Mouse (Mus musculus): ENCODE measurements around the gene Olfr68. TPM values are rescaled to one million over a fixed set of nuclear protein-coding genes. Genes with fewer than 3 reads are reported as not detected.
"Not testable (repeated sequence)": the region's sequence is repeated elsewhere in the genome, so short reads cannot be mapped to it uniquely, and the experiment has no call there.

Olfr68 gene
- total and polyA plus RNA-seq, 2 experiments from 2014 or later, result not detected

DNA sequence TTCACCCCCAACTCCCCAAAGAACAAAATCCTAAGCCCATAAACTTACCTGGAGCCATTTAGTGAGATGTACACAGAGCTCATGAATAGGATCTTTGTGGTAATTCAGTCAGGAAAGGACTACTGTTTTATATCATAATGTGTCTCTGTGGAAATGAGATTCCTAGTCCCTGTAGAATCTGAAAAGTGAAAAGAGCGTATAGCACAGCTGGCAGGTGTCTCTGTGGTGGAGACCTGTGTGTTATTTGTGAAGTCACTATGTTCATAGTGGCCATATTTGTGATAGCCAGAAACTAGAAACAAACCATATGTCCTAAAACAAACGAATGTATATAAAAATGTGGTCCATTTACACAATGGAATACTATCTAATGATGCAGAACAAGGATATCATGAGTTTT, 8.0 kb downstream of the Olfr68 start, which contains the start of gene Olfr69:
Gene Olfr69 (minus strand): TSS at position 101 of the 400 bp plus-strand sequence.
- no peaks in the 10 kb centered on the region for H3K27me3 ChIP-seq (ENCODE audit: insufficient read depth, low read length)
- ATAC-seq (ENCODE audit: low FRiP score) (no peak), DNase-seq (ENCODE audit: low spot score) (no peak)
- no peak within 1 kb of the TSS for H3K27ac ChIP-seq (ENCODE audit: low read depth, low read length)
- WGBS, result 74% methylated on average over 2 of the region's 2 CpGs
- no peak within 1 kb of the TSS for H3K9ac ChIP-seq (replicated peaks; ENCODE audit: low read length, poor library complexity, severe bottlenecking)
- no peaks in the 10 kb centered on the region for H3K36me3 ChIP-seq (ENCODE audit: insufficient read depth, low read length)
- H3K9me3 ChIP-seq (ENCODE audit: low read length), result no peaks in the 10 kb centered on the region
- no peaks in the 10 kb centered on the region for H3K4me1 ChIP-seq (ENCODE audit: insufficient read depth, low read length)
- H3K4me2 ChIP-seq (ENCODE audit: low read depth, low read length, poor library complexity, severe bottlenecking), result no peak within 1 kb of the TSS
- TF ChIP-seq CTCF (IDR thresholded peaks at IDR 0.05), result no peak
- H3K4me3 ChIP-seq (ENCODE audit: low read depth, low read length), result no peak within 1 kb of the TSS

DNA sequence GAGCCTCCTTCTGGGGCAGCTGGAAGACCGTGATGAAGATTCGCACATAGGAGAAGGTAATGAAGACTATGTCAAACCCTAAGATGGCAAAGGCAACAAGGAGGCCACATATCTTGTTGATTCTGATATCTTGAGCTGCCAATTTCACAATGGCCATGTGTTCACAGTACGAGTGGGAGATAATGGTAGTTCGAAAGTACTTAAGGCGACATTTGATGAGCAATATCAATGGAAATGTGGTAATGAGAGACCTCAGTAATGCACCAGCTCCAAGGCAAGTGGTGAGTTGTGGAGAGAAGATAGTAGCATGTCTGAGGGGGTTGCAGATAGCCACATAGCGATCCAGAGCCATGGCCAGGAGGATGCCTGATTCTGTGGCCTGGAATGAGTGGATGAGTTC, 11.8 kb downstream of the Olfr68 start:
- not testable (repeated sequence) for H3K36me3 ChIP-seq (ENCODE audit: insufficient read depth, low read length); DNase-seq (ENCODE audit: low spot score); H3K27me3 ChIP-seq (ENCODE audit: insufficient read depth, low read length); H3K27ac ChIP-seq (ENCODE audit: low read depth, low read length); H3K4me1 ChIP-seq (ENCODE audit: insufficient read depth, low read length); H3K4me3 ChIP-seq (ENCODE audit: low read depth, low read length); H3K9ac ChIP-seq (replicated peaks; ENCODE audit: low read length, poor library complexity, severe bottlenecking); H3K9me3 ChIP-seq (ENCODE audit: low read length); H3K4me2 ChIP-seq (ENCODE audit: low read depth, low read length, poor library complexity, severe bottlenecking); ATAC-seq (ENCODE audit: low FRiP score)
- 86% methylated on average over 5 of the region's 6 CpGs for WGBS

GRCm38 (mm10) chr7:103762212-103762611, 17.3 kb downstream of the Olfr68 start:
- H3K27me3 ChIP-seq (ENCODE audit: insufficient read depth, low read length); H3K36me3 ChIP-seq (ENCODE audit: insufficient read depth, low read length); DNase-seq (ENCODE audit: low spot score); H3K27ac ChIP-seq (ENCODE audit: low read depth, low read length); H3K9ac ChIP-seq (replicated peaks; ENCODE audit: low read length, poor library complexity, severe bottlenecking); H3K4me2 ChIP-seq (ENCODE audit: low read depth, low read length, poor library complexity, severe bottlenecking); H3K4me1 ChIP-seq (ENCODE audit: insufficient read depth, low read length); ATAC-seq (ENCODE audit: low FRiP score); H3K4me3 ChIP-seq (ENCODE audit: low read depth, low read length); H3K9me3 ChIP-seq (ENCODE audit: low read length): not testable (repeated sequence)
- WGBS, result 92% methylated on average over 6 of the region's 6 CpGs

- H3K4me2 ChIP-seq (ENCODE audit: low read depth, low read length, poor library complexity, severe bottlenecking), result no peak within 1 kb of the TSS
- H3K4me3 ChIP-seq (ENCODE audit: low read depth, low read length), result no peak within 1 kb of the TSS
- TF ChIP-seq CTCF (IDR thresholded peaks at IDR 0.05), result no peak
- no peak for ATAC-seq (ENCODE audit: low FRiP score)
- H3K36me3 ChIP-seq (ENCODE audit: insufficient read depth, low read length), result no peaks in the 10 kb centered on the region
- no peak for DNase-seq (ENCODE audit: low spot score)
- H3K9me3 ChIP-seq (ENCODE audit: low read length), result no peaks in the 10 kb centered on the region
- H3K4me1 ChIP-seq (ENCODE audit: insufficient read depth, low read length), result no peaks in the 10 kb centered on the region
- WGBS, result 43% methylated on average over 2 of the region's 2 CpGs
- no peak within 1 kb of the TSS for H3K9ac ChIP-seq (replicated peaks; ENCODE audit: low read length, poor library complexity, severe bottlenecking)
- H3K27me3 ChIP-seq (ENCODE audit: insufficient read depth, low read length), result no peaks in the 10 kb centered on the region
- no peak within 1 kb of the TSS for H3K27ac ChIP-seq (ENCODE audit: low read depth, low read length)
Measured at GRCm38 (mm10) chr7:103757233-103757632, 22.3 kb downstream of the Olfr68 start, which contains the start of gene Olfr630. Olfr630 (minus strand) TSS chr7:103757333.

DNA sequence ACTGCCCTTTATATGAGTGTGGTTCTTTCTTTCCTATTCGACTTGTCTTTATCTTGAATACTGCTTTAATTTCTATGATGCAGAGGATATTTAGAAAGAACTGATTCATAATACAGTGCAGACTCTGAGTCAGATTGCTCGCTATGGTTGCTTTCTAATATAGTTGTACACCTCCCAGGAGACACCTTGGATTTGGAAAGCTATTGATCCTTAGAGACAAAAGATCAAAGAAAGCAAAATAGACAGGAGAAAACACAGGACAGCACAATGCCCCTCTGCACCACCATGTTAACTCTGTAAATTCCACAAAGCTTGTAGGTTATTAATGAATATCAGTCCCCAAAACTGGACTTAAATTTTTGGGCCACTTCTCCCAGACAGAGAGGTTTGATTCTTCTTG, 34.7 kb downstream of the Olfr68 start, which contains the start of gene Olfr629:
Gene Olfr629 (minus strand): TSS at position 101 of the 400 bp plus-strand sequence.
- TF ChIP-seq CTCF (IDR thresholded peaks at IDR 0.05), result no peak
- no peaks in the 10 kb centered on the region for H3K9me3 ChIP-seq (ENCODE audit: low read length)
- 70% methylated on average over 2 of the region's 2 CpGs for WGBS
- no peaks in the 10 kb centered on the region for H3K27me3 ChIP-seq (ENCODE audit: insufficient read depth, low read length)
- no peak within 1 kb of the TSS for H3K27ac ChIP-seq (ENCODE audit: low read depth, low read length)
- no peak within 1 kb of the TSS for H3K9ac ChIP-seq (replicated peaks; ENCODE audit: low read length, poor library complexity, severe bottlenecking)
- H3K4me3 ChIP-seq (ENCODE audit: low read depth, low read length), result no peak within 1 kb of the TSS
- no peaks in the 10 kb centered on the region for H3K36me3 ChIP-seq (ENCODE audit: insufficient read depth, low read length)
- H3K4me2 ChIP-seq (ENCODE audit: low read depth, low read length, poor library complexity, severe bottlenecking), result no peak within 1 kb of the TSS
- DNase-seq (ENCODE audit: low spot score) (no peak), ATAC-seq (ENCODE audit: low FRiP score) (no peak)
- no peaks in the 10 kb centered on the region for H3K4me1 ChIP-seq (ENCODE audit: insufficient read depth, low read length)

DNA sequence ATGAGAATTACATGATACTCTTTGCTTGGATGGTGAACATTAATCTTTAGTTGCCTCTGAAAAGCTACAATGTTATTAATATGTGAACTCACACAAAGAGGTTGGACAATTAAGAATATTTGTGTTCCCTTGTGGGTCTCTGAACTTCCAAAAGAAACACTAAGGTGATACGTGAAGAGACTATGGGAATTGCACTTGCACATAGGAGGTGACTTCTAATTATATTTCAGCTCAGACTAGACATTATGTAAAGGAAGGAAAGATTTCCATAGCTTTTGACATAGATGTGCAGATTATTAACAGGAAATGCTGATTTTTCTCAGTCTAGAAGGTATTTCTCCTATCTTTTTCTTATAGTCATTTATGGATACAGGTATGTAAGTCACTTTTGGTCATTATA, 49.4 kb downstream of the Olfr68 start, which contains the start of gene Olfr628:
Gene Olfr628 (plus strand): TSS at position 301 of the 400 bp plus-strand sequence.
- WGBS, result 87% methylated on average over 1 of the region's 1 CpGs

More for the DNA sequence above, 49.4 kb downstream of the Olfr68 start, which contains the start of gene Olfr628:
- no peak for TF ChIP-seq CTCF (IDR thresholded peaks at IDR 0.05)
- DNase-seq (ENCODE audit: low spot score), result no peak
- no peak for ATAC-seq (ENCODE audit: low FRiP score)
- Histone ChIP-seq H3K36me3 (ENCODE audit: insufficient read depth, low read length) (no peaks in the 10 kb centered on the region), H3K27ac (ENCODE audit: low read depth, low read length) (no peak within 1 kb of the TSS), H3K9ac (replicated peaks; ENCODE audit: low read length, poor library complexity, severe bottlenecking) (no peak within 1 kb of the TSS), H3K9me3 (ENCODE audit: low read length) (no peaks in the 10 kb centered on the region), H3K4me3 (ENCODE audit: low read depth, low read length) (no peak within 1 kb of the TSS), H3K4me2 (ENCODE audit: low read depth, low read length, poor library complexity, severe bottlenecking) (no peak within 1 kb of the TSS), H3K4me1 (ENCODE audit: insufficient read depth, low read length) (no peaks in the 10 kb centered on the region), H3K27me3 (ENCODE audit: insufficient read depth, low read length) (no peaks in the 10 kb centered on the region)

Other genes starting within 250 kb of the Olfr68 start
Only the 30 nearest of the 33 such genes appear.
- not detected in 2 replicates for gene Olfr613, start 231.6 kb downstream of the Olfr68 start, total RNA-seq (2014; rRNA removed)
- gene Olfr613, start 231.6 kb downstream of the Olfr68 start, polyA plus RNA-seq (2015; fragmentation: Nextera tagmentation; extraction: Ambion mirVana), result not detected in 2 replicates
- gene Olfr615, start 223.6 kb downstream of the Olfr68 start, total RNA-seq (2014; rRNA removed), result not detected in 2 replicates
- not detected in 2 replicates for gene Olfr615, start 223.6 kb downstream of the Olfr68 start, polyA plus RNA-seq (2015; fragmentation: Nextera tagmentation; extraction: Ambion mirVana)
- not detected in 2 replicates for gene Olfr616, start 210.6 kb downstream of the Olfr68 start, total RNA-seq (2014; rRNA removed)
- gene Olfr616, start 210.6 kb downstream of the Olfr68 start, polyA plus RNA-seq (2015; fragmentation: Nextera tagmentation; extraction: Ambion mirVana), result not detected in 2 replicates
- gene Olfr617, start 206.6 kb downstream of the Olfr68 start, total RNA-seq (2014; rRNA removed), result not detected in 2 replicates
- gene Olfr617, start 206.6 kb downstream of the Olfr68 start, polyA plus RNA-seq (2015; fragmentation: Nextera tagmentation; extraction: Ambion mirVana), result not detected in 2 replicates
- gene Olfr618, start 189.6 kb downstream of the Olfr68 start, total RNA-seq (2014; rRNA removed), result not detected in 2 replicates
- gene Olfr618, start 189.6 kb downstream of the Olfr68 start, polyA plus RNA-seq (2015; fragmentation: Nextera tagmentation; extraction: Ambion mirVana), result not detected in 2 replicates
- gene Olfr619, start 179.1 kb downstream of the Olfr68 start, total RNA-seq (2014; rRNA removed), result not detected in 2 replicates
- not detected in 2 replicates for gene Olfr619, start 179.1 kb downstream of the Olfr68 start, polyA plus RNA-seq (2015; fragmentation: Nextera tagmentation; extraction: Ambion mirVana)
- not detected in 2 replicates for gene Olfr620, start 167.2 kb downstream of the Olfr68 start, total RNA-seq (2014; rRNA removed)
- not detected in 2 replicates for gene Olfr620, start 167.2 kb downstream of the Olfr68 start, polyA plus RNA-seq (2015; fragmentation: Nextera tagmentation; extraction: Ambion mirVana)
- not detected in 2 replicates for gene Olfr622, start 137.0 kb downstream of the Olfr68 start, total RNA-seq (2014; rRNA removed)
- not detected in 2 replicates for gene Olfr622, start 137.0 kb downstream of the Olfr68 start, polyA plus RNA-seq (2015; fragmentation: Nextera tagmentation; extraction: Ambion mirVana)
- not detected in 2 replicates for gene Olfr623, start 116.0 kb downstream of the Olfr68 start, total RNA-seq (2014; rRNA removed)
- gene Olfr623, start 116.0 kb downstream of the Olfr68 start, polyA plus RNA-seq (2015; fragmentation: Nextera tagmentation; extraction: Ambion mirVana), result not detected in 2 replicates
- not detected in 2 replicates for gene Olfr624, start 108.5 kb downstream of the Olfr68 start, total RNA-seq (2014; rRNA removed)
- gene Olfr624, start 108.5 kb downstream of the Olfr68 start, polyA plus RNA-seq (2015; fragmentation: Nextera tagmentation; extraction: Ambion mirVana), result not detected in 2 replicates
- gene Olfr625-ps1, start 97.0 kb downstream of the Olfr68 start, total RNA-seq (2014; rRNA removed), result not detected in 2 replicates
- gene Olfr625-ps1, start 97.0 kb downstream of the Olfr68 start, polyA plus RNA-seq (2015; fragmentation: Nextera tagmentation; extraction: Ambion mirVana), result not detected in 2 replicates
- gene Olfr243, start 65.0 kb downstream of the Olfr68 start, total RNA-seq (2014; rRNA removed), result not detected in 2 replicates
- gene Olfr243, start 65.0 kb downstream of the Olfr68 start, polyA plus RNA-seq (2015; fragmentation: Nextera tagmentation; extraction: Ambion mirVana), result not detected in 2 replicates
- not detected in 2 replicates for gene Olfr628, start 49.3 kb downstream of the Olfr68 start, total RNA-seq (2014; rRNA removed)
- gene Olfr628, start 49.3 kb downstream of the Olfr68 start, polyA plus RNA-seq (2015; fragmentation: Nextera tagmentation; extraction: Ambion mirVana), result not detected in 2 replicates
- gene Olfr629, start 34.8 kb downstream of the Olfr68 start, total RNA-seq (2014; rRNA removed), result not detected in 2 replicates
- not detected in 2 replicates for gene Olfr629, start 34.8 kb downstream of the Olfr68 start, polyA plus RNA-seq (2015; fragmentation: Nextera tagmentation; extraction: Ambion mirVana)
- gene Olfr630, start 22.4 kb downstream of the Olfr68 start, total RNA-seq (2014; rRNA removed), result not detected in 2 replicates
- gene Olfr630, start 22.4 kb downstream of the Olfr68 start, polyA plus RNA-seq (2015; fragmentation: Nextera tagmentation; extraction: Ambion mirVana), result not detected in 2 replicates
- not detected in 2 replicates for gene Olfr69, start 8.1 kb downstream of the Olfr68 start, total RNA-seq (2014; rRNA removed)
- not detected in 2 replicates for gene Olfr69, start 8.1 kb downstream of the Olfr68 start, polyA plus RNA-seq (2015; fragmentation: Nextera tagmentation; extraction: Ambion mirVana)
- not detected in 2 replicates for gene Olfr67, start 12.1 kb upstream of the Olfr68 start, total RNA-seq (2014; rRNA removed)
- not detected in 2 replicates for gene Olfr67, start 12.1 kb upstream of the Olfr68 start, polyA plus RNA-seq (2015; fragmentation: Nextera tagmentation; extraction: Ambion mirVana)
- 140 and 223 TPM in 2 replicates for gene Hbb-bt, start 34.3 kb upstream of the Olfr68 start, total RNA-seq (2014; rRNA removed)
- 153 and 165 TPM in 2 replicates for gene Hbb-bt, start 34.3 kb upstream of the Olfr68 start, polyA plus RNA-seq (2015; fragmentation: Nextera tagmentation; extraction: Ambion mirVana)
- gene Hbb-bs, start 48.4 kb upstream of the Olfr68 start, total RNA-seq (2014; rRNA removed), result 1,016 and 1,022 TPM in 2 replicates
- gene Hbb-bs, start 48.4 kb upstream of the Olfr68 start, polyA plus RNA-seq (2015; fragmentation: Nextera tagmentation; extraction: Ambion mirVana), result 709 and 771 TPM in 2 replicates
- not detected in 2 replicates for gene Hbb-bh2, start 60.8 kb upstream of the Olfr68 start, total RNA-seq (2014; rRNA removed)
- not detected in 2 replicates for gene Hbb-bh2, start 60.8 kb upstream of the Olfr68 start, polyA plus RNA-seq (2015; fragmentation: Nextera tagmentation; extraction: Ambion mirVana)
- gene Hbb-bh1, start 63.5 kb upstream of the Olfr68 start, total RNA-seq (2014; rRNA removed), result not detected in 2 replicates
- not detected in 2 replicates for gene Hbb-bh1, start 63.5 kb upstream of the Olfr68 start, polyA plus RNA-seq (2015; fragmentation: Nextera tagmentation; extraction: Ambion mirVana)
- 1.0 TPM in 1 of 2 replicates, not detected in the other for gene Hbb-y, start 73.5 kb upstream of the Olfr68 start, total RNA-seq (2014; rRNA removed)
- gene Hbb-y, start 73.5 kb upstream of the Olfr68 start, polyA plus RNA-seq (2015; fragmentation: Nextera tagmentation; extraction: Ambion mirVana), result 1.1 TPM in 1 of 2 replicates, not detected in the other
- not detected in 2 replicates for gene Olfr66, start 106.6 kb upstream of the Olfr68 start, total RNA-seq (2014; rRNA removed)
- not detected in 2 replicates for gene Olfr66, start 106.6 kb upstream of the Olfr68 start, polyA plus RNA-seq (2015; fragmentation: Nextera tagmentation; extraction: Ambion mirVana)
- 0.05 TPM in 1 of 2 replicates, not detected in the other for gene Olfr64, start 114.8 kb upstream of the Olfr68 start, total RNA-seq (2014; rRNA removed)
- not detected in 2 replicates for gene Olfr64, start 114.8 kb upstream of the Olfr68 start, polyA plus RNA-seq (2015; fragmentation: Nextera tagmentation; extraction: Ambion mirVana)
- gene Olfr65, start 123.8 kb upstream of the Olfr68 start, total RNA-seq (2014; rRNA removed), result not detected in 2 replicates
- not detected in 2 replicates for gene Olfr65, start 123.8 kb upstream of the Olfr68 start, polyA plus RNA-seq (2015; fragmentation: Nextera tagmentation; extraction: Ambion mirVana)
- not detected in 2 replicates for gene Olfr631, start 149.1 kb upstream of the Olfr68 start, total RNA-seq (2014; rRNA removed)
- gene Olfr631, start 149.1 kb upstream of the Olfr68 start, polyA plus RNA-seq (2015; fragmentation: Nextera tagmentation; extraction: Ambion mirVana), result not detected in 2 replicates
- gene Olfr632, start 154.6 kb upstream of the Olfr68 start, total RNA-seq (2014; rRNA removed), result not detected in 2 replicates
- gene Olfr632, start 154.6 kb upstream of the Olfr68 start, polyA plus RNA-seq (2015; fragmentation: Nextera tagmentation; extraction: Ambion mirVana), result not detected in 2 replicates
- gene Olfr633, start 164.7 kb upstream of the Olfr68 start, total RNA-seq (2014; rRNA removed), result not detected in 2 replicates
- not detected in 2 replicates for gene Olfr633, start 164.7 kb upstream of the Olfr68 start, polyA plus RNA-seq (2015; fragmentation: Nextera tagmentation; extraction: Ambion mirVana)
- gene Olfr635, start 191.5 kb upstream of the Olfr68 start, total RNA-seq (2014; rRNA removed), result not detected in 2 replicates
- gene Olfr635, start 191.5 kb upstream of the Olfr68 start, polyA plus RNA-seq (2015; fragmentation: Nextera tagmentation; extraction: Ambion mirVana), result 0.01 TPM in 1 of 2 replicates, not detected in the other
- not detected in 2 replicates for gene Olfr638, start 219.0 kb upstream of the Olfr68 start, total RNA-seq (2014; rRNA removed)
- not detected in 2 replicates for gene Olfr638, start 219.0 kb upstream of the Olfr68 start, polyA plus RNA-seq (2015; fragmentation: Nextera tagmentation; extraction: Ambion mirVana)

Measured in midbrain, postnatal 0 days (tissue).